Mouse (Mus musculus) liver, adult 2 months (tissue): ENCODE data around the gene Mindy2. TPM values are rescaled to one million over a fixed set of nuclear protein-coding genes. Genes with fewer than 3 reads are reported as not detected.

Experiments
- DNase-seq: peaks from one replicate; pipeline ENCODE4 v3.0.0-alpha.2; 2011; ENCODE audit warnings: low read depth, low spot score; ENCODE audit errors: extremely low read depth
- H3K27ac ChIP-seq: fragments of 200-500 bp; replicated peaks from 2 replicates; pipeline ENCODE4 v1.5.1; 2012; ENCODE audit warnings: low read depth, mild to moderate bottlenecking, control low read depth, inconsistent platforms, low read length; ENCODE audit not compliant: insufficient read depth
- H3K27me3 ChIP-seq: fragments of 200-500 bp; 2 replicates; pipeline ENCODE4 v1.6.1; 2012; ENCODE audit warnings: mild to moderate bottlenecking, moderate library complexity, low read length, inconsistent platforms; ENCODE audit not compliant: control insufficient read depth, insufficient read depth
- H3K36me3 ChIP-seq: fragments of 200-500 bp; 2 replicates; pipeline ENCODE4 v1.6.1; 2012; ENCODE audit warnings: low read length, inconsistent platforms; ENCODE audit not compliant: control insufficient read depth, insufficient read depth
- H3K4me1 ChIP-seq: fragments of 200-500 bp; 2 replicates; pipeline ENCODE4 v1.6.1; 2011; ENCODE audit warnings: low read length; ENCODE audit not compliant: control insufficient read depth, insufficient read depth
- H3K4me3 ChIP-seq: fragments of 200-500 bp; 2 replicates; pipeline ENCODE4 v1.5.1; 2011; ENCODE audit warnings: low read depth, mild to moderate bottlenecking, control low read depth, low read length, moderate library complexity; ENCODE audit not compliant: insufficient read depth
- H3K79me2 ChIP-seq: fragments of 200-500 bp; 2 replicates; pipeline ENCODE4 v1.6.1; 2012; ENCODE audit warnings: inconsistent platforms, mild to moderate bottlenecking, low read length, moderate library complexity; ENCODE audit not compliant: control insufficient read depth, insufficient read depth
- H3K9ac ChIP-seq: fragments of 200-500 bp; 2 replicates; pipeline ENCODE4 v1.6.1; 2012; ENCODE audit warnings: low read depth, mild to moderate bottlenecking, control low read depth, inconsistent platforms, low read length
- CTCF ChIP-seq: fragments of 200-500 bp; IDR thresholded peaks from 2 replicates; pipeline ENCODE4 v1.5.1; 2011; ENCODE audit warnings: low read depth, low read length, control low read depth
- POLR2A ChIP-seq: fragments of 200-500 bp; IDR thresholded peaks from 2 replicates; pipeline ENCODE4 v1.6.1; 2011; ENCODE audit warnings: low read length, control low read depth; ENCODE audit not compliant: insufficient read depth; ENCODE audit errors: extremely low read depth
- WGBS: fragments of 180-500 bp; shearing (Covaris S2); methylation state at CpG from one replicate; pipeline ENCODE4 v1.1.7; 2018; 5-methylcytosine and 5-hydroxymethylcytosine counted together
- polyA plus RNA-seq: library from polyadenylated mRNA; depleted of rRNA; stranded (reverse); fragments of >200 nt; gene quantifications from 2 replicates; pipeline ENCODE4 v1.2.3, GENCODE M21; 2012
- total RNA-seq: library from RNA; depleted of rRNA; stranded (reverse); fragments of >200 nt; gene quantifications from 2 replicates; pipeline ENCODE4 v1.2.3, GENCODE M21; 2014

Gene Mindy2
- total and polyA plus RNA-seq, 2 experiments = 2.5 to 17.2 TPM

DNA sequence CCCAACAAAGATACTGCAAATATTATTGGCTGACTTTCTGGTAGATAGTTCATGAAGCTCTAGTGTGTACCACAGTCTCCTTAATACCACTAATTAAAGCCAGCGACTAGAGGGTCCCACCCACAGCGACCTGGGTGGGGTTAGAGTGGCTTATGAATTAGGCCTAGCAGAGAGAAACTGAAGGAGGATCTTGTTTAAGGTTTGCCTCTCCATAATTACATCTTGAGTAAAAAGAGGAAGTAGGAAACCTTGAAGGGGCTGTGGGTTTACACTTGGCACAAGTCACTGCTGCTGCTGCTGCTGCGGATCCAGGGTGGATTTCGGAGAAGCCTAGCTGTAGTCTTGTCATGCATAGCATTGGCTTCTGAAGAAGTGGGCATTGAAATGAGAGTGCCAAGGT is 66.2 kb downstream of the Mindy2 start:
- Histone ChIP-seq H3K27ac (no peak overlapping the region), H3K4me3 (no peak overlapping the region), H3K4me1 (no peaks in the 10 kb centered on the region), H3K9ac (no peak overlapping the region), H3K79me2 (no peaks in the 10 kb centered on the region), H3K36me3 (peaks cover 74% of the 10 kb centered on the region), H3K27me3 (no peaks in the 10 kb centered on the region)
- no peak for DNase-seq
- no peak for TF ChIP-seq CTCF
- TF ChIP-seq POLR2A = no peak
- WGBS = 92% methylated on average over 4 of the region's 4 CpGs

DNA sequence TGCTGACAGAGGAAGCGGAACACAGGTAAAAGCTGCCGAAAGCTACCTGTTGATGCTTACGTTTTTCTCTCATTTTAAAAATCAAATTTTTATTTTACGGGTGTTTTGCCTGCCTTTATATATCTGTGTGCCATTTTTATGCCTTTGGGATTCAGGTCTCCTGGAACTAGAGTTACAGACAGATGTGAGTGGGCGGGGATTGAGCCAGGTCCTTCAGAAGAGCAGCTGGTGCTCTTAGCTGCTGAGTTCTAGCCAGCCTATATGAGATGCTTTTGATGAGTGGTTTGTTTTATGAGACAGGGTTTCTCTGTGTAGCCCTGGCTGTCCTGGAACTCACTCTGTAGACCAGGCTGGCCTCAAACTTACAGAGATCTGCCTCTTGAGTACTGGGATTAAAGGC is 69.8 kb downstream of the Mindy2 start:
- no peak for TF ChIP-seq POLR2A
- no peak for TF ChIP-seq CTCF
- H3K27ac ChIP-seq = no peak overlapping the region
- no peak overlapping the region for H3K9ac ChIP-seq
- H3K4me1 ChIP-seq = no peaks in the 10 kb centered on the region
- H3K4me3 ChIP-seq = no peak overlapping the region
- H3K36me3 ChIP-seq = peaks cover 81% of the 10 kb centered on the region
- DNase-seq = no peak
- WGBS = 97% methylated on average over 5 of the region's 5 CpGs
- no peaks in the 10 kb centered on the region for H3K79me2 ChIP-seq
- no peaks in the 10 kb centered on the region for H3K27me3 ChIP-seq

DNA sequence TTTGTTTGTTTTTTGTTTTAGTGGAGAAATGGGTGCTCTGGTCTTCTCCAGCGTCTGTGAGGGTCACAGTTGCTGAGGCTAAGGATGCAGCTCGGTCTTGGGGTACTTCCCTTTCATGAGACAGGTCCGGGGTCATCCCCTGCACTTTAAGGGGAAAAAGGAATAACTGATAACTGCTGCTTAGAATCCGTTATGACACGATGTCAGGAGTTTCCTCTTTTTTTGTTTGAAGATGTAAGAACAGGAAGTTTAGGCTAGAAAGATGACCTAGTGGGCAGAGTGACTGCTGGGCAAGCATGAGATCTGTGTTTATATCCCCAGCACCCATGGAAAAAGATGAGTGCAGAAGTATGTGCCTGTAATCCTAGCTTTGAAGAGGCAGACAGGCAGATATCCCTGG is 71.8 kb downstream of the Mindy2 start:
- H3K79me2 ChIP-seq = no peaks in the 10 kb centered on the region

DNA sequence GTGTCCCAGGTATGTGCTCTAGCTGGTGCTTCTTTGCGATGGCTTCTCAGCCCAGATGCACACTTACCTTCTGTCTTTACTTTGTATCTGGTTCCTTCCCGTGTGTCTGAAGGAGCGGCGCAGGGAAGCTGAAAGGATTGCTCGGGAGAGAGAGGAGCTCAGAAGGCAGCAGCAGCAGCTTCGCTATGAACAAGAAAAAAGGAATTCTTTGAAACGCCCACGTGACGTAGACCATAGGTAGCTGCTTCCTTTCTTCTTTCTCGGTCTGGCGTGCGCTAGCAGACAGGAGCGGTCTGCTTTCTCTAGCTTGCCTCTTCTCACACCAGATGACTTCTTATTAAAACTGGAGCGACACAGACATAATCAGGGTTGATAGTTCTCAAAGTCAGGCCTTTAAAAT is 72.3 kb downstream of the Mindy2 start:
- Histone ChIP-seq H3K27ac (no peak overlapping the region), H3K4me1 (no peaks in the 10 kb centered on the region), H3K27me3 (no peaks in the 10 kb centered on the region), H3K4me3 (no peak overlapping the region), H3K36me3 (peaks cover 83% of the 10 kb centered on the region), H3K79me2 (no peaks in the 10 kb centered on the region), H3K9ac (no peak overlapping the region)
- no peak for DNase-seq
- WGBS = 94% methylated on average over 14 of the region's 14 CpGs
- TF ChIP-seq POLR2A = no peak
- no peak for TF ChIP-seq CTCF

More for the DNA sequence above, 71.8 kb downstream of the Mindy2 start:
- H3K27me3 ChIP-seq = no peaks in the 10 kb centered on the region
- no peak overlapping the region for H3K9ac ChIP-seq
- WGBS = 76% methylated on average over 5 of the region's 5 CpGs
- no peak overlapping the region for H3K4me3 ChIP-seq
- peaks cover 82% of the 10 kb centered on the region for H3K36me3 ChIP-seq
- no peak for DNase-seq
- no peaks in the 10 kb centered on the region for H3K4me1 ChIP-seq
- no peak overlapping the region for H3K27ac ChIP-seq
- no peak for TF ChIP-seq POLR2A

DNA sequence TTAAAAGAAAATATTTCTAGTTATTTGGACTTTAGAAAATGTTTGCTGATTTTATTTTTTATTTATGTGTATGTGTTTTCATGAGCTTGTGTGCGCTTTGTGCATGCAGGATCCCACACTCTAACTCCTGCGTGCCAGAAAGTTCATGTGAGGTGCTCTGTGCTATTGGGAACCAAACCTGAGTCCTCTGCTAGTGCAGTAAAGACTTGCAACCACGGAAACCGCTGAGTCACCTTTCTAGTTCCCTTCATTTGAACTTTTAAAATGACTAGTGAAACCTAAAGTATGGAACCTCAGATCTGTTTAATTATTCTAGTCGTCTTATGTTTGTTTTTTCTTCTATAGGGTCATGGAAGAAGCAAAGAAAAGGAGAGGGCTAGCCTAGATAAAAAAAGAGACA is 76.0 kb downstream of the Mindy2 start:
- Histone ChIP-seq H3K79me2 (no peaks in the 10 kb centered on the region), H3K36me3 (peaks cover 60% of the 10 kb centered on the region), H3K9ac (no peak overlapping the region), H3K27me3 (no peaks in the 10 kb centered on the region), H3K27ac (no peak overlapping the region), H3K4me1 (no peaks in the 10 kb centered on the region), H3K4me3 (no peak overlapping the region)
- no peak for DNase-seq
- WGBS = 86% methylated on average over 5 of the region's 5 CpGs
- TF ChIP-seq POLR2A (no peak), CTCF (no peak)

DNA sequence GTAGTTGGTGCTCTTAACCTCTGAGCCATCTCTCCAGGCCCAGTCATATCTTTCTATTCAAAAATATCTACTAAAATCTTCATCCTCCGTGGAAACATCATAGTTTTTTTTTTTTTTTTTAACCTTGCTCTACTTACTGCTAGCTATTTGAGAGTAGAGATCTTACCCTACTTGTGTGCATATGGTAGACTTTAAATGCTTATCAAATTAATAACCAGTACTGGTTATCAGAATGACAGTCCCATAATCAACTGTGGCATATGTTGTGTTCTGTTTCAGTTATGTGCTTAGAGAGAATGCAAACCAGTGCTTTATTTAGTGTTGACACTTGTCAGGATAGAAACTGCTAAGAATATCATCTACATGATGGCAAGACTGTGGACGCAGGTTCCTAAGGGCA is 78.9 kb downstream of the Mindy2 start:
- no peaks in the 10 kb centered on the region for H3K4me1 ChIP-seq
- no peak for DNase-seq
- WGBS = 88% methylated on average over 2 of the region's 2 CpGs
- H3K27ac ChIP-seq = no peak overlapping the region
- H3K79me2 ChIP-seq = no peaks in the 10 kb centered on the region
- TF ChIP-seq CTCF (no peak), POLR2A (no peak)
- H3K36me3 ChIP-seq = peaks cover 54% of the 10 kb centered on the region
- H3K4me3 ChIP-seq = no peak overlapping the region
- no peak overlapping the region for H3K9ac ChIP-seq
- H3K27me3 ChIP-seq = no peaks in the 10 kb centered on the region
